Mouse (Mus musculus): Measurements from ENCODE around the gene Gipc1.

Gene Gipc1

DNA sequence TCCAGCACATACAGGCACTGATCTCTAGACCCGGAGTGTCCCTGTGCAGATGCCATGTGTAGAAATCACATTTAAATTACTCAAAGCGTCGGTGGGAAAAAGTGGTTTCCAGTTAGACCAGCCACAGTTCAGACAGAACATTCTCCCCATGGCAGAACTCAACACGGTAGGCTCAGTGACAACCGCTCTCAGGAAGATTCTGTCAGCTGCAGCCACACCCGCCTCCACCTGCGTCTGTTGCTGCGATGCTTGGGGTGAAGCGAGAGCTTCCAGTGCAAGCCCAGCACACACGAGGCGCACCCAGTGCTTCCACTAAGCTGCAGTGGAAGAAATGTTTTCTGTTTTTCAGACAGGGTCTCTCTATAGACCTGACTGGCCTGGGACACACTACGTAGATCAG is 27.4 kb downstream of the Gipc1 start:
- no peak for DNase-seq (ENCODE audit: low spot score in 2 of 2)

DNA sequence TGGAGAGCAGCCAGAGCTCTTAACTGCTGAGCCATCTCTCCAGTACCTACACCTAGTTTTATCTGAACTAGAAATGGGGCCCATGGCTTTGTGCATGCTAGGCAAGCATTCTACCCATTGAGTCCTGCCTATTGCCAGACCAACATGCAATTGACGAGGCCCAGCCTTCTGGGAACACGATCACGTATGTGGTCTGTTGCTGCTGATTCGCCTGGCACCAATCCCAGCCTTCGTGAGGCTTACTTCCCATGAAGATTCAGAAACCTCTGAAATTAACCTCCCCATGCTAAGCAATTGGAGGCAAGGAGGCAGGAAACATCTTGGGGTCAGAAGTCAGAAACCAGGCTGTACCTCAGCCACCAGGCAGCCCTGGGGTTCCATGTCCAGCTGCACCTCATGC is 28.1 kb downstream of the Gipc1 start:
- DNase-seq (ENCODE audit: low spot score in 2 of 2): no peak

DNA sequence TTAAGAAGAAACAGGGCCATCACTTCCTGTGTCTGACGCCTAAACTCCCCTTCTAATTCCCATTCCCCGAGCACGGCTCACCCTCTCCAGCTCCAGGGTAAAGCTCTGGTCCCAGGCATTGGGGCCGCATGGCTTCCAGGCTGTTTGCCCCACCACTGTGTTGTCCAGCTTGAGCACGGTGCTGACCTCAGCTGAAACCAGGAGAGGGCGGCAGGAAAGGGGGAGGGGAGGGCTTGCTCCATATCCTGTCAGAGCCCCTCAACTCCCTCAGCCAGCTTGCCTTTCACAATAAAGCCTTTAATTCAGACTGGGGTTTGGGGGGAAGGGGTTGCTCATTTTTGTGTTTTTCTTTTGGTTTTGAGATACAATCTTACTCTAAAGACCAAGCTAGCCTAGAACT is 28.6 kb downstream of the Gipc1 start:
- no peak for DNase-seq (ENCODE audit: low spot score in 2 of 2)

DNA sequence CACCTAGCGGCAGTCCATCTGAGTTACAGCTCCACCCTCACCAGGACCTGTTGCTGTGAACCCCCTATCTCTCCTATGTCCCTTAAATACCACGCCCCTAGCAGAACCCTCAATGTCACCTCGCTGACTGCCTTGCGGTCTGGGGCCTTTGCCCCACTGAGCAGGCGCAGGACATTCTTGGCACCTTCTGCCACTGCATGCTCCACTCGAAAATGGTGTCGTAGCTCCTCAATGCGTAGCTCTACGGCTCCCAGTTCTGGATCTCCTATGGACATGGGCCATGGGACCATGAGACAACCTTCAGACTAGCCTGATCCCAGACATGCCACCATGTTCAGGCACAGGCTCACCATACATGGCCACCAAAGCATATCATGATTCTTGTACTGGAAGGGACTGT is 32.0 kb downstream of the Gipc1 start:
- DNase-seq (ENCODE audit: low spot score in 2 of 2): no peak

DNA sequence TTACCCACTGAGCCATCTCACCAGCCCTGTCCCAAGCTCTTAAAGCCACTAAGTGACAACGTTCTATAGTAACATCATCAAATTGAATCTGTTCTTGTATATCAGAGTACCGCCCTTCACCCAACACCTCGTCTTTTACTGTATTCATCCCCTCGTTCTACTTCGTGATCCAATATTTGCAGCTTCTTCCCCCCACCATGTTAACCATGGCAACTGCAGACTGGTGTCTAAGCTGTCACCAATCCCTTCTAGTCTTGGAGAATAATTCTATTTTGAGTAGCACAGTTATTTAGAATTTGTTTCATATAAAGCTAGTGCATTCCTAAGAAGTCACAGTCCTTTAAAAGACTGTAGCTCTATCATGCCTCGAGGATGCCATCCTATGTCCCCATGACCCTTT is 36.8 kb downstream of the Gipc1 start:
- no peak for DNase-seq (ENCODE audit: low spot score in 2 of 2)

DNA sequence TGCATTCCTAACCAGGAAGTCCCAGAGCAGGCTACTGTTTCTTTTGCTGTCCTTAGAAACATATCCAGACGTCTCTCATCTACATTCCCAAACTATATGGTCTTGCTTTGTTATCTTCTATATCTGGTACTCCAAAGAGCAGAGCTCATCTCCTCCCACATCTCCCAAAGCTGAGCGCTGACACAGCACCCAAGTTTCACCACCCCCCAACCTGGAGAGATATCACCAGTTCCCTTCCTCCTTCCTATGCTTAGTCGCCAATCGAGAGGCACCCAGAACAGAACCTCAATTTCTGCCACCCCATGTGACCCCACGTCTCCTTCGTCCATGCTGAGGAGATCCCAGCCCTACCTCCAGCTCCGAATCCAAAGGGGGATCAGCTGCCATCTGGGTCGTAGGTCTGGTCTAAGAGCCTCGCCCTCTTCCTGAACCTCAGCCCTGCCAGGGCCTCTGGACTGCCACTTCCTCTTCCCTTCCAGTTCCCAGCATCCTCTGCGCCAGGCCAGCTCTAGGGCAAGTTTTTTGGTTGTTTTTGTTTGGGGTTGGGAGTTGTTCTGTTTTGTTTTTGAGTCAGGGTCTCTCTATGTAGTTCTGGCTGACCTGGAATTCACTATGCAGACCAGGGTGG is 41.2 kb downstream of the Gipc1 start:
- DNase-seq (ENCODE audit: low spot score in 2 of 2): peak; percentile 48

DNA sequence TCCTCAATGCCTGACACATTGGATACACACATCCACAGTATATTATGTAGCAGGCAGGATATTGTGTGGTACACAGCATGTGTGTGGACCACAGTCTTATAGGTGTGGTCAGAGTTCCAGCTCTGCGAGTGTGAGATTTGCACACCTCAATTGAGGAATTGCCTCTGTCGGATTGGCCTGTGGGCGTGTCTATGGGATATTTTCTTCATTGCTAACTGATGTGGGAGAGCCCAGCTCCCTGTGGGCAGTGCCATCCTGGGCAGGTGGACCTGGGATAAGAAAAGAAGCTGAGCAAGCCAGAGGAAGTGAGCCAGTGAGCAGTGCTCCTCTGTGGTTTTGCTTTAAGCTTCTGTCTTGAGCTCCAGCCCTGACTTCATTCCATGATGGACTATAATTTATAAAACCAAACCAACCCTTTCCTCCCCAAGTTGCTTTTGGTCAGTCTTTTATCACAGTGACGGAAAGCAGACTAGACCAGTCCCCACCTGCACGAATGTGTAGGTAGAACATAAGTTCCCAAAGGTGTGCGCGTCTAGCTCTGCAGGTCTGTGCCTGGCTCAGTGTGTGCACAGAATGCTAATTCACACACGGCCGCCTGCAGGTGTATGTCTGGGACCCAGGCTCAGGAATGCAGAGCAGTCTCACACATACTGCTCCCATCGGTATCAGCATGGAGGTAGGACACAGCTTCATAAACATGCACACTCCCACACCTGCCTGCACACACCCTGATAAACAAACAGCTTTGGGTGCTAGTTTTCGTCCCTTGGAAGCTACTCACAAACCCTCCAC is 42.1 kb downstream of the Gipc1 start:
- no peak for DNase-seq (ENCODE audit: low spot score in 2 of 2)

DNA sequence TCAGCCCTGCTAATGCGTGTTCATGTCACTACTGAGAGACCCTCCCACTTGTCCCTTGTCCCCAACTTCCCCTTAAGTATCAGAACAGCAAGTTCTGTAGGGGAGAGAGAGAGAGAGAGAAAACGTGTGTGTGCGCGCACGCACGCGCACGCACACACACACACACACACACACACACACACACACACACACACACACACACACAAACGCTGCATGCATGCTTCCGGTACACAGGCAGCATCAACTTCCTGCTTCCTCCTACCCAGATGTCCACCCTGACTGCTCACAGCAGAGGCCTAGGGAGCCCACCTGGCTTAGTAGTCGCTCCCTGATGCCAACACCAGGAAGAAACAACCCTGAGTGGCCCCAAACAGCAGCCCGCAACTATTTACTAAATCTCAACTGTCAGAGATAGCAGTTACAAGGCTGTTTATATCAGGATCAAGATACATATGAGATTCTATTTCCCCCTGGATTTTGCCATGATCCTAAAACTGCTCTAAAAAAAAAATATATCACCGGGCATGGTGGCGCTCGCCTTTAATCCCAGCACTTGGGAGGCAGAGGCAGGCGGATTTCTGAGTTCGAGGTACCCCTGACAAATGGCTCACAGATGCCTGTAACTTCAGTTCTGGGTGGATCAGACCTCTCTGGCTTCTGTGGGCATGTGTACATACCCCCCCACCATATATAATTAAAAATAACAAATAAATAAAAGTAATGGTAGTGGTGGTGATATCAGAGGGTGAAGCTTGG is 43.1 kb downstream of the Gipc1 start:
- peak; percentile 63 to 67 for DNase-seq (ENCODE audit: low spot score in 2 of 2)

DNA sequence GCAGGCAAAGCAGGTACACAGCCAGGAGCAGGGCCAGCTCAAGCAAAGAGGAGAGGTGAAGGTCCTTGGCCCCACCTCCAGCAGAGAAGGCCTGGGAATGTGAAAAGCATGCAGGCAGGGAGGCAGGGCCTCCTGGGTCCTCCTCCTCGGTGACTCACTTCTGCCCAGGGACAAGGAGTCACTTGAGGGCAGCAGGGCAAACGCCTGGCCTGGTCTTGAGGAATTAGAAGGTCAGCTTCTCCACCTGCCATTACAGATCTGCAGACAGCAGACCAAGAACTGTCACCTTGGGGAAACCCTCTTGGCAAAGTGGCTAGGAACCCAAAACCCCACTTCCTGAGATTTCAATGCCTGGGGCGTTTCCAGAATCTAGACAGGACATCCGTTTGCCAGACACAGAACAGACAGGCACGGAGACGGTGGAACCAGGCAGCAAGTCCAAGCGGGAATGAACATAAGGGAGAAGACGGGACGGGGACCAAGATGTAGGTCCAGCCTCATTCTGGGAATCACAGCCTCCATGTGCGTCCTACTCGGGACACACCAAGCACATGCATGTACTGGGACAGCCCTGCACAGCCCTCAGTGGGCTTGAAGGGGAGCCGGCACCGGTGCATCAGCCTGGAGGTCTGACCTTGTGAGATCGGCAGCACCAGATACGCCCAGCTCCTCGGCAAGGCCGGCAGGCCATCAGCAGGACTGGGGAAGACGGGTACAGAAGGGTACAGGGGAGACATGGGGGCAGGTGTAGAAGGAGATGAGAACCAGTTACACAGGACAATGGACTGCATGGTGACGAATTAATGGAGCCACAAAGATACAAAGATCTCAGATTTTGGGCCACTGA is 45.1 kb downstream of the Gipc1 start:
- peak in 1 of 2 experiments; percentile 19 for DNase-seq (ENCODE audit: low spot score in 2 of 2)

DNA sequence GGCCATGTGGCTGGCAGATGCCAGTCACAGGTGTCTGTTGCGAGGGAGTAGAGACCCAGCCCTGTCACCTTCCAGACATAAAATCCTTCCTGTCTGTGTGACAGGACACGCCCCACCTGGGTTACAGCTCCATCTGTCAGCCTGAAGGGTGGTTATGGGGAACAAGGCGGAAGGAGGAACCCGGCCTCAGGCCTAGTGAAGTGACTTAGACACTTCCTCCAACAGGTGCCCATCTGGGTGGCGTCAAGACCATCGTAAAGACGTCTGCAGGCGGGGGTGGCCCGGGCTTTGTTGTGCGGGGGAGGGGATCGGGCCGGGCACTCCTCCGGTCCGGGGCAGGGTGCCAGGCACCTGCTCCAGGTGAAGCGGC is 45.8 kb downstream of the Gipc1 start:
- peak; percentile 87 for DNase-seq (ENCODE audit: low spot score in 2 of 2)

DNA sequence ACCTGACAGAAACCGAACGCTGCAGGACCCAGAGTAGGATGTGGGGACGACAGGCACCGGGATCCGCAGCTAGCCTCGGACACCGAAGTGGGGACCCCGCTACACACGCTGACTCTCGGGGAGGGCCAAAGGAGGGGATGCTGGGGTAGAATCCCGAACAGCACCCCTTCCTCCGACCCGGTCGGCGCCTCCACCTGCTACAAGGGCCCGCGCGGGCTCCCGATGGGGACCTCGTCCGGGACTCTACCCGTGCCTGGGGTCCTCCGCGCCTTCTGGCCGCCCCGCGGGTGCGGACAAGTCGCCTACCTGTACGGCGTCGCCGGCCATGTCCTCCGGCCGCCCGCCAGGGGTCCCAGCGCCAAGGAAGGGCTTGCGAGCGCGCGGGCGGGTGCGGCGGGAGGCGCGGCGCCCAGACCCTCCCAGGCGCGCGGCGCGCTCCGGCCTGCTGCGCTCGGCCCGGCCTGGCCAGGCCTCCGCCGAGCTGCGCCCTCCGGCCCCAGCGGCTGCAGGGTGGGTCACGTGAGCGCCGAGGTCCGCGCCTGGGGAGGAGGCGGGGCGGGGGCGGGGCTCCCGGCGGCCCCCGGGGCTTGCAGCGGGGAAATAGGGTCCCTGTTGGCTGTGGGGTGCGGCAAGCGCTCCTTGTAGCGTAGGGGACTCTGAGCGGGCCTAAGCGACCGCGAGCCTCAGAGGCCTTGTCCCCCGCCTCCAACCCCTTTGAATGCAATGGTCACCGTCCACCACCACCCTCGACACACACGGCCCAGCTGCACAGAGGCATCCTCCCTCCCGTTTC is 46.4 kb downstream of the Gipc1 start, which contains the start of gene Pkn1:
TSS of gene Pkn1 (minus strand) at position 519 of the 793 bp plus-strand sequence.
- DNase-seq (ENCODE audit: low spot score in 2 of 2): peak; percentile 79 to 81

DNA sequence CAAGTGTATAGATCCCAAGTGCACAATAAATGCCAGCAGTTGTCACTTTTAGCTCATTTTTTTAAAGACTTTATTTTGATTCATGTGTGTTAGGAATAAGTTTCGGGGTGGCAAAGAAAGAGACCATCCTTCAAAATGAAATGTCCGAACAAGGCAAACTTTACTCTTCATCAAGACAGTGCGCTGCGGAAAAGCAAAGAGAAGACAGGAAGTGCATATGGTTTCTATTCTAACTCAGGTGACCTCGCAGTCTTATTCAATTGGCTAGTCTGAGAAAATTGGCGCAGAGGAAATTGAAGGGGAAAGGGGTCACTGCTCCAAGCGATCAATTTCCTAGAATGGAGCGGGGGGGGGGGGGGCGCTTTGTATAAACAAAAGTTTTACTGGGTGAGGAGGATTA is 47.1 kb downstream of the Gipc1 start:
- DNase-seq (ENCODE audit: low spot score in 2 of 2): peak; percentile 59 to 68

DNA sequence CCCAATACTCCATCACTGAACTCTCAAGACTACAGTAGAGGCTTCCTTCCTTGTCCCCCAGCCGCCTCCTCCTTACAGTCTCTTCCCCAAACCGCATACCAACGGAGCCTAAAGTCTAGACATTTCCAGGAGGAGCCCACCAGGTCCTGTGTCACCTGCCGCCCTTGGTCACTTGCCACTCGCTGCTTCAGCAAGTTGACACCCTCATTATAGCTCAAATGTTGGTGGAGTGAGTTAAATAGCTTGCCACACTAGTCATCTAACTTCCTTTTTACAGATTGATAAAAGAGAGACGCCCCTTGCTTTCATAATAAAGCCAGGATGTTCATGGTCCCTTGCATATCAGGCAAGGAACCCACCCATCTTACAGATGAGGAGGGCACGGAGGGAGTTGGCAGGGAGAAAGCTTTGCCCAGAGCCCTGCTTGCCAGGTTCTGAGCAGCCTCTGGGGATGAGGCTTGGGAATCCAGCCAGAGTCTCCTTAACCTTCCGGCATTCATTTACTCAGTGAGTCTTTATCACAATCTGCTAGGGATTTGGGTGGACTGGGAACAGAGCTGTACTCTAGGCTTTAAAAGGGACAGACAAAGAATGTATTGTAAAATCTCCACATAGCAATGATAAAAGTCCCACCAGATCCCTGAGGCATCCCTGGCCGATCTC is 48.1 kb downstream of the Gipc1 start:
- DNase-seq (ENCODE audit: low spot score in 2 of 2): no peak

DNA sequence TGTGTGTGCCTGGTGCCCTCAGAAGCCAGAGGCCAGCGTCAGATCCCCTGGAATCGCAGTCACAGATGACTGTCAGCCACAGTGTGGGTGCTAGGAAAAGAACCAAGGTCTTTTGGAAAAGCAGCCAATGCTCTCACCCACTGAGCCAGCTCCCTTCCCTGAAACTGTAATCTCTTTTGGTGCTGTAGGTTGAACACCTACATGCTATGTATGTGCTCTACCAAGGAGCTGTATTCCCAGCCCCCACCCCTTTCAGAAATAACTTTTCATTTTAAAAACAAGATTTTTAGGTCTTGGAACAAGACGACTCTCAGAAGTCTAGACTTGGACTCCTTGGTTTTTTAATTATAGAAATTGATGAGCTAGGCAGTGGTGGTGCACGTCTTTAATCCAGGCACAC is 50.9 kb downstream of the Gipc1 start:
- no peak for DNase-seq (ENCODE audit: low spot score in 2 of 2)

DNA sequence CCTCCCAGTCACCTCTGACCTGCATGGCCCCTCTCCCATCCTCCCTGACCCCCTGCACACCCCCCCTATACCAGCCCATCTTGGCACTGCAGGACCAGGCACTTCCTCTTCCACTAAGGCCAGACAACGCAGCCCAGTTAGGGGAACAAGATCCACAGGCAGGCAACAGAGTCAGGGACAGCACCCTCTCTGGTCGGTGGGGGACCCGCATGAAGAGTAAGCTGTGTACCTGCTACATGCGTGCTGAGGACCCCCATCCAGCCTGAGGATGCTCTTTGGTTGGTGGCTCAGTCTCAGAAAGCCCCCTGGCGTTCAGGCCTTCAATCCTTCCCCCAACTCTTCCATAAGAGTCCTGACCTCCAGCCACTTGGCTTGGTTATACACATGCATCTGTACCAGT is 53.9 kb downstream of the Gipc1 start:
- DNase-seq (ENCODE audit: low spot score in 2 of 2): no peak

DNA sequence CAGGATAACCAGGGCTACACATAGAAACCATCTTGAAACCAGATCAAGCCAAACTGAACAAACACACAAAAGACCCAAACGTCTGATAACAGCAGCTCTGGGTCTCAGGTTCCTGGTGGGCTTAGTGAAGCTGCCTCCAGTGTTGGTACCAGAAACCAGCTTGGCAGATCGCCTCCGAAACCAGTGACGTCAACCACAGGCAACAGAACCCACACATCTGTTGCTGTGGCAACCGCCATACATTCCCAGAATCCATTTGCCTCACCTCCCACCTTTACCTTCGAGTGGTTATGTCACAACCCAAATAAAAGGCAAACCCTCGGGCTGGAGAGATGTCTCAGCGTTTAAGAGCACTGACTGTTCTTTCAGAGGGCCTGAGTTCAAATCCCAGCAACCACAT is 55.1 kb downstream of the Gipc1 start:
- DNase-seq (ENCODE audit: low spot score in 2 of 2): no peak
